Mouse (Mus musculus) urinary bladder, adult 2 months (tissue): ENCODE data around the gene Ptbp2. TPM values are rescaled to one million over a fixed set of nuclear protein-coding genes. Genes with fewer than 3 reads are reported as not detected.

ENCODE experiments used
- DNase-seq: peaks from one replicate; pipeline ENCODE4 v3.0.0; 2022; ENCODE audit warnings: low spot score
- polyA plus RNA-seq: library from polyadenylated mRNA; depleted of rRNA; stranded (reverse); fragments of >200 nt; gene quantifications from 2 replicates; pipeline ENCODE4 v1.2.3, GENCODE M21; 2012

Ptbp2 gene
- polyA plus RNA-seq, 1 experiment: 92.9 TPM

DNA sequence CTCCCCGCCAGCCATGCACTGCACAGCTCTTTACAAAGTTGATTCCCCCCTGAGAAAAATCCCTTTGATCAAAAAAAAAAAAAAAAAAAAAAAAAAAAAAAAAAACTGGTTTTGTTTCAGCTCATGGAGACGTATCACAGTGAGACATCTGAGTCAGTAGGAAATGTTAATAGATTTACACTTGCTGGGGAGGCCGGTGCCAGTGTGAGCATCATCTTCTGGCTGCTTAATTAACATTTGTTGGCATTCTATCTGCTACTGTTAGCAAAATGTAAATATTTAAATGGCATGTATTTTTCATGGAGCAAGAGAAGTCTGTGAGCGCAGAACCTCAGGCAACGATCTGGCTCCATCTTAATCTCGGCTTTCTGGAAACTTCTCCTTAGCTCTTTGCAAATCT is 99.5 kb downstream of the Ptbp2 start:
- no peak for DNase-seq
